Mouse (Mus musculus) neural tube, embryonic 12.5 days (tissue): ENCODE results near the gene Bpifc. TPM values are rescaled to one million over a fixed set of nuclear protein-coding genes. Genes with fewer than 3 reads are reported as not detected.

ENCODE experiments used
- ATAC-seq: fragments of 200-750 bp; cut with Nextera tagmentation; 2 replicates; pipeline ENCODE4 v1.8.0; 2017; ENCODE audit warnings: low read depth, mild to moderate bottlenecking, moderate TSS enrichment, moderate library complexity; ENCODE audit not compliant: low FRiP score
- H3K27ac ChIP-seq: fragments of 300-500 bp; sonication (generic); 2 replicates; pipeline ENCODE4 v1.5.1; 2016
- H3K27me3 ChIP-seq: fragments of 300-500 bp; sonication (generic); replicated peaks from 2 replicates; pipeline ENCODE4 v1.6.1; 2016; ENCODE audit warnings: mild to moderate bottlenecking
- H3K36me3 ChIP-seq: fragments of 300-500 bp; sonication (generic); 2 replicates; pipeline ENCODE4 v1.6.1; 2016; ENCODE audit warnings: mild to moderate bottlenecking
- H3K4me1 ChIP-seq: fragments of 300-500 bp; sonication (generic); 2 replicates; pipeline ENCODE4 v1.6.1; 2016
- H3K4me2 ChIP-seq: fragments of 300-500 bp; sonication (generic); replicated peaks from 2 replicates; pipeline ENCODE4 v1.6.1; 2016; ENCODE audit warnings: mild to moderate bottlenecking
- H3K4me3 ChIP-seq: fragments of 300-500 bp; sonication (generic); 2 replicates; pipeline ENCODE4 v1.5.1; 2016
- H3K9ac ChIP-seq: fragments of 300-500 bp; sonication (generic); 2 replicates; pipeline ENCODE4 v1.6.1; 2016; ENCODE audit warnings: mild to moderate bottlenecking
- H3K9me3 ChIP-seq: fragments of 300-500 bp; sonication (generic); 2 replicates; pipeline ENCODE4 v1.6.1; 2016; ENCODE audit warnings: mild to moderate bottlenecking
- WGBS: fragments of 180-500 bp; shearing (Covaris S2); methylation state at CpG from one replicate; pipeline ENCODE4 v1.1.7; 2016; 5-methylcytosine and 5-hydroxymethylcytosine counted together
- polyA plus RNA-seq: library from polyadenylated mRNA; unstranded; fragments of >200 nt; fragmentation: Nextera tagmentation; extraction: Ambion mirVana; gene quantifications from 2 replicates; pipeline ENCODE4 v1.2.1, GENCODE M21; 2016

The Bpifc gene
- polyA plus RNA-seq, 1 experiment from 2014 or later: not detected

- ATAC-seq: no peak
- 91% methylated on average over 11 of the region's 11 CpGs for WGBS
- no peak overlapping the region for H3K27ac ChIP-seq
- H3K36me3 ChIP-seq: no peaks in the 10 kb centered on the region
- H3K4me2 ChIP-seq: no peak overlapping the region
- H3K27me3 ChIP-seq: 0 out of 2 replicates have a peak, but pooled peaks cover 8% of the 10 kb centered on the region
- no peak overlapping the region for H3K9ac ChIP-seq
- peaks cover 16% of the 10 kb centered on the region; the same call in 1 of the 2 replicates for H3K4me1 ChIP-seq
- H3K4me3 ChIP-seq: no peak overlapping the region
- no peaks in the 10 kb centered on the region for H3K9me3 ChIP-seq
Observed at GRCm38 (mm10) chr10:85929962-85930361, 81.7 kb downstream of the Bpifc start.

- no peak for ATAC-seq
- no peak overlapping the region for H3K27ac ChIP-seq
- 0 out of 2 replicates have a peak, but pooled peaks cover 8% of the 10 kb centered on the region for H3K27me3 ChIP-seq
- peak overlapping the region; percentile 93 for H3K4me2 ChIP-seq
- no peak overlapping the region for H3K9ac ChIP-seq
- H3K9me3 ChIP-seq: no peaks in the 10 kb centered on the region
- H3K4me1 ChIP-seq: peaks cover 16% of the 10 kb centered on the region; the same call in 1 of the 2 replicates
- 45% methylated on average over 11 of the region's 11 CpGs for WGBS
- H3K4me3 ChIP-seq: peak overlapping the region; percentile 51; the same call in 1 of the 2 replicates
- no peaks in the 10 kb centered on the region for H3K36me3 ChIP-seq
Observed at GRCm38 (mm10) chr10:85929208-85929591, 82.5 kb downstream of the Bpifc start.

GRCm38 (mm10) chr10:85928499-85929207, 83.0 kb downstream of the Bpifc start:
- Histone ChIP-seq H3K4me2 (peak overlapping the region; percentile 93), H3K27me3 (0 out of 2 replicates have a peak, but pooled peaks cover 8% of the 10 kb centered on the region), H3K4me3 (peak overlapping the region; percentile 51), H3K4me1 (peaks cover 16% of the 10 kb centered on the region; the same call in 1 of the 2 replicates), H3K27ac (no peak overlapping the region), H3K36me3 (no peaks in the 10 kb centered on the region), H3K9me3 (no peaks in the 10 kb centered on the region), H3K9ac (peak overlapping the region; percentile 63)
- 2% methylated on average over 63 of the region's 63 CpGs for WGBS
- peak; percentile 88 for ATAC-seq

- H3K9ac ChIP-seq: peak within 1 kb of the TSS; percentile 63
- under 1% methylated on average over 23 of the region's 23 CpGs for WGBS
- H3K36me3 ChIP-seq: no peaks in the 10 kb centered on the region
- peak; percentile 46 for ATAC-seq
- H3K27ac ChIP-seq: no peak within 1 kb of the TSS
- H3K4me2 ChIP-seq: peak within 1 kb of the TSS; percentile 93
- no peaks in the 10 kb centered on the region for H3K9me3 ChIP-seq
- H3K4me1 ChIP-seq: peaks cover 16% of the 10 kb centered on the region; the same call in 1 of the 2 replicates
- 0 out of 2 replicates have a peak, but pooled peaks cover 8% of the 10 kb centered on the region for H3K27me3 ChIP-seq
- peak within 1 kb of the TSS; percentile 51 for H3K4me3 ChIP-seq
Observed at GRCm38 (mm10) chr10:85927676-85928445, 83.8 kb downstream of the Bpifc start, which contains the start of gene Ascl4. Gene Ascl4, plus strand, starts transcription at chr10:85927681.

GRCm38 (mm10) chr10:85916498-85917309, 95.0 kb downstream of the Bpifc start, which contains the start of gene Prdm4:
Gene Prdm4, minus strand, starts transcription at chr10:85917142.
- WGBS: under 1% methylated on average over 78 of the region's 90 CpGs
- H3K9ac ChIP-seq: peak within 1 kb of the TSS; percentile 87
- peak within 1 kb of the TSS; percentile 59; the same call in 1 of the 2 replicates for H3K27ac ChIP-seq

More at GRCm38 (mm10) chr10:85916498-85917309, 95.0 kb downstream of the Bpifc start, which contains the start of gene Prdm4:
- no peaks in the 10 kb centered on the region for H3K9me3 ChIP-seq
- H3K4me2 ChIP-seq: peak within 1 kb of the TSS; percentile 61
- peaks cover 27% of the 10 kb centered on the region for H3K36me3 ChIP-seq
- H3K4me1 ChIP-seq: peaks cover 10% of the 10 kb centered on the region
- no peaks in the 10 kb centered on the region; the same call in 1 of the 2 replicates for H3K27me3 ChIP-seq
- H3K4me3 ChIP-seq: peak within 1 kb of the TSS; percentile 98
- ATAC-seq: peak; percentile 99

Other genes with a start within 250 kb of the Bpifc start
- gene Pwp1, start 182.4 kb downstream of the Bpifc start, polyA plus RNA-seq: 75.0 and 76.8 TPM in 2 replicates
- 32.2 and 37.3 TPM in 2 replicates for gene Prdm4, start 94.8 kb downstream of the Bpifc start, polyA plus RNA-seq
- 0.09 and 0.24 TPM in 2 replicates for gene Ascl4, start 84.2 kb downstream of the Bpifc start, polyA plus RNA-seq
- 182 and 185 TPM in 2 replicates for gene Rtcb, start 54.1 kb downstream of the Bpifc start, polyA plus RNA-seq
- 19.3 and 20.1 TPM in 2 replicates for gene Fbxo7, start 10.1 kb upstream of the Bpifc start, polyA plus RNA-seq